Mouse (Mus musculus) spleen, embryonic (tissue): Measurements from ENCODE around the gene Rabggta.

Experiments used
- CTCF ChIA-PET: fragments of 350-600 bp; sonication (Branson Sonifier 250); formaldehyde crosslinking; loops from one replicate; lab custom pipeline; 2022; lab: Charles Lee

Rabggta gene

GRCm38 (mm10) chr14:55702761-55703160 is 19.3 kb downstream of the Rabggta start:
- CTCF ChIA-PET: no interaction called here

- CTCF ChIA-PET: no interaction called here
Observed at GRCm38 (mm10) chr14:55701131-55701530, 20.9 kb downstream of the Rabggta start.

GRCm38 (mm10) chr14:55697226-55697625 is 24.8 kb downstream of the Rabggta start:
- CTCF ChIA-PET: no interaction called here

- CTCF ChIA-PET: no interaction called here
Observed at GRCm38 (mm10) chr14:55689433-55689832, 32.6 kb downstream of the Rabggta start.

DNA sequence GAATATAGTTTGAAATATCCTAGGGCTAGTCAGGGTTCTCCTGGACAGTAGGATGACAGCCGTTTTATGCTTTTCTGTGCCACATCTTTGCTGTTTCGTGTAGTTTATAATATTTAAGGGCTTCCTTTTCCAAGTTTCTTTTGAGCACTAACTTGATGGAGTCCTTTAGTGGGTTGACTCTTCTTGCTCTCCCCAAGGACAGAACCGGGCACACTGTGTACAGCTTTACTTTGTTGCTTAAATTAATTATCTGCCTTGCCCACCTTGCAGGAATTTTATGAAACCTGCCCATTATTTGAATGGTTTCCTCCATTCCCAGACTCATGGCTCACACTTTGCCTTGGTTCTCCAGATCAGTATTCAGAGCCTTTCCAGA is 40.0 kb downstream of the Rabggta start:
- CTCF ChIA-PET: no interaction called here

- CTCF ChIA-PET: no interaction called here
Observed at GRCm38 (mm10) chr14:55681160-55682117, 40.6 kb downstream of the Rabggta start, which contains the start of gene Tinf2. Tinf2 (minus strand) TSS chr14:55681820.

DNA sequence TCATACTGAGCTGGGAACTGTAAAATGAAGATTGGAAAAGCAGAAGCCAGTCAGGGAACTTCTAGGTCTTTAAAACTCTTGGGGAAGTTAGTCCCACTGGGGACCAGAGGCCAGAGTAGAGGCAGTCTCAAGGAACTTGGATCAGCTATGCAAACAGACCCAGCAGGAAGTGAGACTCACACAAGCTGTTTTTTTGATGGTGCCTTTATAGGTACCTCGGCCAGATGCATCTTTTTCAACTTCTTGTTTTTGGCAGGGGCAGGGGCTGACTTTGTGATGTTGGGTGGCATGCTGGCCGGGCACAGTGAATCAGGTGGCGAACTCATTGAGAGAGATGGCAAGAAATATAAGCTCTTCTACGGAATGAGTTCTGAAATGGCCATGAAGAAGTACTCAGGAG is 44.4 kb downstream of the Rabggta start:
- CTCF ChIA-PET: no interaction called here

- CTCF ChIA-PET: interaction anchor here (0.8 to 1.1 kb wide), 3 partner anchors 13 to 83 kb away, joined by 3 read pairs; partner anchors contain the start of gene Mdp1
Observed at GRCm38 (mm10) chr14:55672741-55673060, 49.4 kb downstream of the Rabggta start.

DNA sequence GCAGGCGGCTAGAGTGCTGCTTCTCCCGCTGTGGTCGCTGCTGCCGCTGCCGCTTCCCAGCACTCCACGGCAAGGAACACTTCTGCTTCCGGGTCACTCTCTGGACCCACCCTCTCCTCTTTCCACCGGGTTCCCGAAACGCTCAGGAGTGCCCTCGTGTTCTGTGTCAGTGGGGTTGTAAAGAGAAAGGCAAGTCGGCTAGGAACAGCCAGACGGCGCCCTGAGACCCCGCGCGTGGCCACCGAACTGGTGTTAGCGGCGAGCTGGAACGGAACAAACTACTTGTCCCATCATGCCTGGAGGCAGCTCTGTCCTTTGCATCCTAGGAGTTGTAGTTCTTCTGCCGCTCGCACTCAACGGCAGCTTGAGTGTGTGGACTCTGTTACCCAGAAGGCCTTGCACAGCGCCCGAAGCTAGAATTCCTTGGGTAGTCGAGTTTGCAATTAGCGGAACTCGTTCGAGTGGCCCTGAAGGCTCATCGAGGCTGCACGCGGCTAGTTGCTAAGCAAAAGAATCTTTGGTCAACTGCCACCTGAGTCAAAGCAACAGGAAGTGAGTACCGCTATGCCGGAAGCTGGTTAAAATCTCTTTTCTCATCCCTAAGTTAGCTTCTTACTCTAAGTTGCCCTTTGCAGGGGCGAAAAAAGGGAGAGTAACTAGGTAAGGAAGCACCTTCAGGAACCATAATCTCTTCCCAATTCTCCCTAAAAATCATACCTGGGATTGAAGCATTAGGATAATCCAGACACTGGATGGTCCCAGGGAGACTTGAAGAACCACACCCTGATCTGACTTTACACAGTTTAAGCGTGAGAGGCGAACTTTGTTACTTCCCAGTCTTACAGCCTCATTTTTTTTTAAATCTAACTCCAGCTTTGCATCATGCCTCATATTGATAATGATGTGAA is 50.0 kb downstream of the Rabggta start, which contains the start of the genes Gmpr2 and Nedd8:
Gene Gmpr2, plus strand, starts transcription at position 109 of the 908 bp plus-strand sequence.
Gene Nedd8, minus strand, starts transcription at position 292 of the 908 bp plus-strand sequence.
- CTCF ChIA-PET: interaction anchor here (0.8 to 1.0 kb wide), 2 partner anchors 12 to 82 kb away, joined by 3 read pairs; partner anchors contain the start of gene Mdp1

- CTCF ChIA-PET: no interaction called here
Observed at GRCm38 (mm10) chr14:55671486-55671832, 50.6 kb downstream of the Rabggta start.
